Mouse (Mus musculus): Measurements from ENCODE around the gene Zfp663. TPM values are rescaled to one million over a fixed set of nuclear protein-coding genes. Genes with fewer than 3 reads are reported as not detected.

Gene Zfp663
- polyA plus RNA-seq, 3 experiments from 2014 or later: not detected

DNA sequence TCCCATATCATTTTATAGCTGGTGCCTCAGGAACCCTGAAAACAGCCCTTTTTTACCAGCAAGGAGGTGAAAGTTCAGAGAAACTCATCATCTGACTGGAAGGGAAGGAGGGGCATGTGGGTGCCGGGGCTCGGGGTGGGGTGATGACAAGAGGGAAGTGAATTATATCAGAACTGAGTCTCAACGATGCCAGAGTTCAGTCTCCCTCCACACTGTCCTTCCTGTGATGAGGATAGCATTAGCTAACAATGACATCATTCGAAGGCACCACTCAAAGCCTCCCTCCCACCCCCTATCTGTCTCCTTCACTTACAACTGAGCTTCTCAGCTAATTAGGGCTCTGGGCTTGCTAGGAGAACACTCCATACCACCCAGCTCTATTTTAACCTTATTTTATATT lies 49.0 kb downstream of the Zfp663 start:
- ATAC-seq: no peak

DNA sequence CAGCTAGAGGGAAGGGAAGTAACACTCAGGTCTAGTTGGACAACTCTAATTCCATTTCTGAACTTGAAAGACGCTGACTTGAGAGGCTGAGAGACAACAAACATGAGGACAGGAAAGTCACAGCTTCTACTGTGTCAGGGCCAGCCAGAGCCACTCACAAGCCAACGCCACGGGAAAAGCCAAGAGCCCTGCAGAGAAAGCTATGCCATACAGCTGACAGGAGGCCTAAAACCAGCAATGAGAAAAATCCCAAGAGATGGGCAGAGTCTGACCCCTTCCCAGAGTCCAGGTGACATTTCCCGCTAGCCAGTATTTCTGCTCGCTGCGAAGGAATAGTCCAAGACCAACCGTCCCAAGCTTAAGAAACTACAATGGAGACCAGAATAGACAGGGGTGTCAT lies 49.6 kb downstream of the Zfp663 start:
- no peak for ATAC-seq

DNA sequence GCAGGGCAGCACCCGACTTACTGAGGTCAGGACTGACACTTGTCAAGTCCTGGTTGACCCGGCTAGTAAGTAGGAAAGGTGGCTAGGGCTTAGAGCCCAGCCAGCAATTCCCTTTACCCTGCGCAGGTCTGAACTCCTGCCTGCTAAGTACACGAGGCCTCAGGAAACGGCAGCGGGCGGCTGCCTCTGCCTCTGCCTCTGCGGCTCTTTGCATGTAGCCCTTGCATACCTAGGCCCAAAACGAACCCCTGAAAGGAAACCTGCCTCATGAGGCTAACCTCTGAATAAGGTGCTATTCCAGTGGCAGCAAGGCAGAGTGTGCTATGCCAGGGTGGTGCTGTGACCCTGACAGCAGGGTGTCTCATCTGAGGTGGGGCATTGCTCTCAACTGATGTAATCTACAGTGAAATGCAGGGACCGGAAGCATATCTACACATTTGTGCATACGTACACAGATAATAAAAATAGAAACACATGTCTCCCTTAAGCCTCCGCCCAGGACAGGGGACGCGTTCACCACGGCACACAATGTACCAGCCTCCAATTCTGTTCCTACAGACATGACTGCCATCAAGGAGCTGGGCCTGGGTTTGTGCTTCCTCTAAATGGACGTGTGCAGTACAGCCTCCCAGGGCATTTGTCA lies 50.8 kb downstream of the Zfp663 start:
- no peak for ATAC-seq

GRCm38 (mm10) chr2:165316837-165317473 lies 51.6 kb downstream of the Zfp663 start:
- no peak for ATAC-seq

DNA sequence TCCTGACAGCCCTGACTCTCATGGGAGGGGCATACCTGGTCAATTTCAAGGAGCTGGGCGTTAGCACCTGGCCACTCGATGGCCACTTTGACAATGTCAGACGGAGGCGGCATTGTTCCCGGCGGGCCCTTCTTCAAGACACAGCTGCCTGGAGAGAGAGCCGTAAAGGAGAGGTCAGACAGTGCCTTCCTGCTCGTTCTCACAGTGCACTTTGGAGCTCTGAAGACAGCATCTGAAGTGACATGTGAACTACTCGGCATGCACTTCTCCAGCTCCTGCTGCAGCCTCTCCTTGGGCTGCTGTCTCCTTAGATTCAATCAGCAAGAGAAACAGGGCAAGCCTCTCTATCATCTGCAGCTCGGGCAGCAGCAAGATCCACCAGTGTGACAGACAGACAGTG lies 52.3 kb downstream of the Zfp663 start:
- no peak for ATAC-seq

- no peak for ATAC-seq
Observed at GRCm38 (mm10) chr2:165314197-165314596, 54.3 kb downstream of the Zfp663 start.

GRCm38 (mm10) chr2:165312381-165312780 lies 56.1 kb downstream of the Zfp663 start:
- ATAC-seq: no peak

DNA sequence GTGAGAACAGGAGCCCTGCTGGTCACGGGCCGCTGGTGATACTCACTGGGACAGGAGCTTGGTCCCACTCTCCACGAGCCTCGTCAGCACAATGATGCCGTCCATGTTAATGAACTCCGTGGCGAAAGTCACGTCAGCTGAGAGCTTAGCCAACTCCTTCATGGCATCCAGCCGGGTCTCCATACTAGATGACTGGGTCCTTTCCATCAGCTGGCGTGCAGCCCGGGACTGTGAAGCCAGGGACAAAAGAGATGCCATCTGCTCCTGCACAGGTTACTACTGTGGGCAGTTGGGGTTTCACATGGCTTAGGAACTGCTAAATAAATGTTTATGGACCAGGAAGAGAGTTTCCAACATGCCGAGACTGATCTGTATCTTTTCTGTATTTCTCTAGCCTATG lies 57.0 kb downstream of the Zfp663 start:
- no peak for ATAC-seq

GRCm38 (mm10) chr2:165310818-165311425 lies 57.6 kb downstream of the Zfp663 start:
- no peak for ATAC-seq

DNA sequence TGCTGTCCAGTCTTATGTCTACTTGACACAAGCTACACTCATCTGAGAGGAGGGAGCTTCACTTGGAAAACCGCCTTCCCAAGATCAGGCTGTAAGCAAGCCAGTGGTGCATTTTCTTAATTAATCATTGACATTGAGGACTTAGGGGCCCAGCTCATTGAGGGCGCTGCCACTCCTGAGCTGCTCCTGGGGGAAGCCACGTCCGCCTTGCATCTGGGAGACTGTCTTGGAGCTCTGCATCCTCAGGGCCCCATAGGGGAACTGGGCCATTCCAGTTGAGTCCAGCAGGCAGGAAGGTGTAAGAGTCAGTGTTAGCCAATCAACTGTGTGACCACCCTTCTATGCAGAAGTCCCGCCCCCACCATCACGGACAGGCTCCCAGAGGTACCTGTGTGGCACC lies 60.7 kb downstream of the Zfp663 start:
- ATAC-seq: no peak

DNA sequence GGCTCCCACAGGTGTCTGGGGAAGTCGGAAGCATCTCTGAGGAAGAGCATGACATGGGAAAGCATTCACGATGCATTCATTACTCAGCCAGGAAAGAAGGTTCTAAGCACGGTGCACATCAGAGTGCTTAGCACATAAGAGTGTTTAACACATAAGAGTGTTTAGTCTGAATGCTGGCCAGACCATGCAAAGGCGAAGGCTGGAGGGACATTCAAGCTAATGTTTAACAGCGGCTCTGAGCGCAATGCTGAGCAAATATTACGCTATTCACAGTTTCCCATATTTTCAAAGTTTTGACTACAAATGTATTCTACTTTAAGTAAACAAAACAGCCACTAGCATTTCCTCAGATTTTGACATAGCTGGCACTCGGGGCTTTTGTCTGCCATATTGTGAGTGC lies 63.1 kb downstream of the Zfp663 start:
- no peak for ATAC-seq

DNA sequence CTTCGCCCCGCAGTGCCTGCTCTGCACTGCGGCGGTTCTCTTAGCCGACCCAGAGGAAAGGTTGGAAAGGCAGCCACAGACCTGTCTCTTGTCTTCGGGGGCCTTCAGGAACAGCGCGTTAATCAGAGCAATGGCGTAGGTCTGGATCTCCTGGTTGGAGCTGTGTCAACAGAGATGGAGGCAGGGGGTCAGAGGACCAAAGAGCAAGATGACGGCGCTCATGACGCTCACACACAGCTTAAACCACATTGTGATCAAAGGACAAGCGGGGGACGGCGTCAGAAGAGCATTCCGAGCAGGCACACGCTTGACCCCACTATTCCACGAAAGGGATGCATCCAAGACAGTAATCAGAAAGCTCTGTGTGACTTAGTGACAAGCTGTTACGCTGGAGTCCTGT lies 63.7 kb downstream of the Zfp663 start:
- no peak for ATAC-seq

DNA sequence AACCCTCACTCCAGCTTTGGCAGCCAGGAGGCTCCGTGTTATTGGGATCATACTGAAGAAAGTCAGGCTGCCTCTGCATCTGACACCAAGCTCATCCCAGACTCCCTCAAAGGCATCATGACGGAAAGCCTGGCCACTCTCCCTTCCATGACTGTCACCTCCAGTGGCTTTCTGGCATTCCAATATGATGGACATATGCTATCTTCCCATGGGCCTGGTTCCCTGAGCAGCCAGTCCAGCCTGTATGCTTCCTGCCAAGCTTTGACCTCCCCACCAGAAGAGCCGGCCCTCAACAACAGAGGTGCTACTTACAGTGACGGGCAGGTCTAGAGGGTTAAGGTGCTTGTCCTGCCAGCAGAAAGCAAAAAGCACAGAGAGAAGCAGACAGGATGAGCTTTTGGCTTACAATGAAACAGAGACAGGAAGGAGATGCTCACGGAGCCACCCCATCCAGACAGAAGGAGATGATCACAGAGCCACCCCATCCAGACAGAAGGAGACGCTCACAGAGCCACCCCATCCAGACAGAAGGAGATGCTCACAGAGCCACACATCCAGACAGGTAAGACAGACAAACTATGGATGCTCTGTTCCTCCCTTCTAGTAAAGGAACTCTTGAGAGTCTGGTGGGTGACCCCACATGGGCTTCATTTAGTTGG lies 65.0 kb downstream of the Zfp663 start:
- ATAC-seq: no peak

- no peak for ATAC-seq
Observed at GRCm38 (mm10) chr2:165301409-165301808, 67.1 kb downstream of the Zfp663 start.

Other genes starting within 250 kb of the Zfp663 start
- not detected for gene Cdh22, start 133.9 kb downstream of the Zfp663 start, polyA plus RNA-seq (2017; shearing (Covaris generic))
- gene Slc35c2, start 80.9 kb downstream of the Zfp663 start, polyA plus RNA-seq (2017; shearing (Covaris generic)): 10 to 100 TPM; 36.4 to 44.9 (median 44.1) TPM
- gene Elmo2, start 42.2 kb downstream of the Zfp663 start, polyA plus RNA-seq (2017; shearing (Covaris generic)): 10 to 100 TPM; 36.8 to 43.5 (median 42.5) TPM
- gene Zfp334, start 19.5 kb upstream of the Zfp663 start, polyA plus RNA-seq (2017; shearing (Covaris generic)): not detected
- gene Ocstamp, start 31.7 kb upstream of the Zfp663 start, polyA plus RNA-seq (2017; shearing (Covaris generic)): not detected
- not detected for gene Slc13a3, start 104.5 kb upstream of the Zfp663 start, polyA plus RNA-seq (2017; shearing (Covaris generic))
- gene Trp53rka, start 124.6 kb upstream of the Zfp663 start, polyA plus RNA-seq (2017; shearing (Covaris generic)): 1 to 10 TPM; 3.5 to 5.0 (median 4.3) TPM
- gene Slc2a10, start 135.1 kb upstream of the Zfp663 start, polyA plus RNA-seq (2017; shearing (Covaris generic)): not detected
- 10 to 100 TPM in 2 of 3 experiments, 1 to 10 TPM in 1; 4.5 to 17.0 (median 13.2) TPM for gene Eya2, start 226.3 kb upstream of the Zfp663 start, polyA plus RNA-seq (2017; shearing (Covaris generic))

Measured in inflammation-experienced regulatory T-cells, adult 6 months (primary cell).